Mouse (Mus musculus) ZHBTc4 (cell line): ENCODE data around the gene Ppp1r12c.

Source experiments
- DNase-seq: peaks from one replicate; pipeline ENCODE4 v3.0.0-alpha.2; 2011; ENCODE audit warnings: low read depth, low spot score

Ppp1r12c gene

GRCm38 (mm10) chr7:4492284-4493224, 8.9 kb downstream of the Ppp1r12c start:
- no peak for DNase-seq

DNA sequence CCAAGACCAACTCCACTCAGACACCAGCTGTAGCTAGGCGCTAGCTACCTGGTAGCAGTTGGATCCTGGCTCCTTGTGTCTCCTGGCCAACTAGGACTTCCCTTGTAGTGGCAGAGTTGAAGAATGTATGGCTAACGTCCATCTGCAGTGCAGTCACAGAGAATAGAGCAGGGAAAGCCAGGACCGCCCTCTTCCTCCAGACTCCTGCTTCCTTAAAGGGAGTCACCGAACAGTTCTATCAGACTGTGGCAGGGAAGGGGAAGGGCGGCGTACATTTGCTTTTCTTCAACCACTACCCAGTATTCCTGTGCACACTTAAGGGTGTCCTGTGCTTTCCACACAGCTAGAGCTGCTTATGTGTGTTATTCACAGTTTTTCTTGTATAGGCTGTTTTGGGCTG, 10.2 kb downstream of the Ppp1r12c start:
- DNase-seq = no peak

GRCm38 (mm10) chr7:4482281-4482680, 19.2 kb downstream of the Ppp1r12c start:
- no peak for DNase-seq

- DNase-seq = peak; percentile 83
Measured at GRCm38 (mm10) chr7:4479674-4480073, 21.8 kb downstream of the Ppp1r12c start.

DNA sequence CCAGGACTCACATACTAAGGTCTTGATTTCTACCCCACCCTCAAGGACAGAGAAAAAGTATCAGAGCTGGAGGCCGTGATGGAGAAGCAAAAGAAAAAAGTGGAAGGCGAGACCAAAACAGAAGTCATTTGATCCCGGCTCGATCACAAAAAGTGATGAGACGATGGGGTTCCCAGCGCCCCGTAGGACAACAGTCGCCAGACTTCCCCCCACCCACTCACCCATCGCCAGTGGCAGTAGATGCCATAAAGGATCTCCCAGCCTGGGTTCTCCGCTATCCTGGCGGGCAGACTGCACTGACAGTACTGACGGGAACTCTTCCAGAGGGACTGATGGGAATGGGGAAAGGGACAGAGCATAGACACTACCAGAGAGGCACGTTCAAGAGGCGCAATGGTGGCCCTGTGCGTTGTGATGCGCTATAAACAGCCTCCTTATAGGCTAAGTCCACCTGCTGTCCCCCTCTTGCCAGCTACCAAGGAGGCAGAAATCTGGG, 22.6 kb downstream of the Ppp1r12c start:
- no peak for DNase-seq

DNA sequence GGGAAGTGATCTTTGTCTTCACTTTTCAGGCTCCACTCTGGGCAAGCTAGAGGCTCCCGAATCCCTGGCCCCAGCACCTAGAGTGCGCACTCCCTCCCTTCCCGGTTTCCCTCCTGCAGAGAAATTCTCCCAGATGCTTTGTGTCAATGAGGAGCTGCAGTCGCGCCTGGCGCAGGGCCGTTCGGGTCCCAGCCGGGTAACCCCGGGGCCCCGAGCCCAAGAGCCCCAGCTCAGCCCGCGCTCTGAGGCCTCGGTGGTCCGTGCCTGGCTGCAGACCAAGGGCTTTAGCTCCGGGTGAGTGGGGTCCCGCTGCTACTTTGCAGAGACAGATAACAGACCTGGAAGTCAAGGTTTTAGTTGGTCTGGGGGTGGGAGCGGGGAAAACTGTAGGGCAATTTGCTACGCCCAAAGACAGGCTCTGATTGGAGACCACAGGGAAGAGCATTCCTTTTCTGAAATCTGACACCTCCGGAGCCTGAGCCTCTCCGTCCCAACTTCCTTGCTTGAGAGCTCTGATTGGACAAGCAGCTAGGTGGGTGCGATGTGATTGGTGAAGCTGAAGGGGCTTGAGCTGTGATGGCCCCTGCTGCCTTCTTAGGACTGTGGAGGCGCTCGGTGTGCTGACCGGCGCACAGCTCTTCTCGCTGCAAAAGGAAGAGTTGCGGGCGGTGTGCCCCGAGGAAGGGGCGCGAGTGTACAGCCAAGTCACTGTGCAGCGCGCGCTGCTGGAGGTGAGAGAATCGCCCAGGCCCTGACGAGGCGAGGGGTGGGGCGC, 23.3 kb downstream of the Ppp1r12c start:
- DNase-seq = peak; percentile 97

- DNase-seq = no peak
Measured at GRCm38 (mm10) chr7:4473940-4474339, 27.5 kb downstream of the Ppp1r12c start.

DNA sequence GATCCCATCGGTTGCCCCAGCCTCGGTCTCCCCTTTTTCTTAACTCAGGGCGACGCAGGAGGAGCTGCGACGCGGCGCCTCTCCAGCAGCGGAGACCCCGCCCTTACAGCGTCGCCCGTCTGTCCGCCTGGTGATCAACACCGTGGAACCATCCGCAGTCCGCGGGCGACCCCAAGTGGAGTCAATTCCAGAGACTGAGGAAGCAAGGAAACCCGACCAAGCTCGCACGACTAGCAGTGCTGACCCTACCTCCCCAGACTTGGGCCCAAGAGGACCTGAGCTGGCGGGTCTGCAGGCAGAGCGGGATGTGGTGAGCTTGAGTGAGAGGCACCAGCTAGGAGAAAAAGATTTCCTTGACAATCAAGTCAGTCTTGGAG, 30.3 kb downstream of the Ppp1r12c start:
- peak; percentile 88 for DNase-seq

DNA sequence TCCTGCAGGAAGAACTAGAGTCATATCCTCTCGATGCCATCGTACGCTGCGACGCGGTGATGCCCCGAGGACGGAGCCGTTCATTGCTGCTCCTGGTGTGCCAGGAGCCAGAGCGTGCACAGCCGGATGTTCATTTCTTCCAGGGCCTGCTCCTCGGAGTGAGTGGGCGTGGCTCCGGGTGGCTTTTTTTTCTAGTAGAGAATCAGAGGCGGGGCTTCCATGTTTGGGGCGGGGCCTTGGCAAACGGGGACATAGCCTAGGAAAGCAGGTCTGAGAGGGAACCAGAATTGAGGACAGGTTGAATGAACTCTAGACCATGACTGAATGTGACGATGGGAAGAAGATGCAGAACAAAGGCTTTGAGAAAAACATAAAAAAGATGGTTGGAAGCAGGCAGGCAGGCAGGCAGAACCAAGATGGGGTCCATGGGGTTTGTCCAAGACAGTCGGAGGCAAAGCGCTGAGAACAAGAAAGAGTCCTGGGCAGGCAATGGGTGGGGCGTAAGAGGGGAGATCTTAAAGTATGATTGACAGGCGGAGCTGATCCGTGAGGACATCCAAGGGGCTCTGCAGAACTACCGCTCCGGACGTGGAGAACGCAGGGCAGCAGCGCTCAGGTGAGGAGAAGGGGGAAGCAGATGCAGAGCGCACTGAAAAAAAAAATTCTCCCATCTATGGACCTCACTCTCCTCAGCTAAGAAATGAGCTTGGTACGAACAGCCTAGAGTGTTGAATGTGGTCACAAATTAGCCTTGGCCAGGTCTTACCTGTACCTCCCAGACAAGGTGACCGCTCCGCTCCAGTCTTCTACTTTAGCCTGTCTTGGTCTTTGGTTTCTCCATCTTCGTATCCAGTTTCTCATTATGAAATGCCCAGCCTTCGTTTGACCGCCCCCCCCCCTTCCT, 31.0 kb downstream of the Ppp1r12c start:
- DNase-seq = peak; percentile 90

- no peak for DNase-seq
Measured at GRCm38 (mm10) chr7:4467801-4468200, 33.7 kb downstream of the Ppp1r12c start.

DNA sequence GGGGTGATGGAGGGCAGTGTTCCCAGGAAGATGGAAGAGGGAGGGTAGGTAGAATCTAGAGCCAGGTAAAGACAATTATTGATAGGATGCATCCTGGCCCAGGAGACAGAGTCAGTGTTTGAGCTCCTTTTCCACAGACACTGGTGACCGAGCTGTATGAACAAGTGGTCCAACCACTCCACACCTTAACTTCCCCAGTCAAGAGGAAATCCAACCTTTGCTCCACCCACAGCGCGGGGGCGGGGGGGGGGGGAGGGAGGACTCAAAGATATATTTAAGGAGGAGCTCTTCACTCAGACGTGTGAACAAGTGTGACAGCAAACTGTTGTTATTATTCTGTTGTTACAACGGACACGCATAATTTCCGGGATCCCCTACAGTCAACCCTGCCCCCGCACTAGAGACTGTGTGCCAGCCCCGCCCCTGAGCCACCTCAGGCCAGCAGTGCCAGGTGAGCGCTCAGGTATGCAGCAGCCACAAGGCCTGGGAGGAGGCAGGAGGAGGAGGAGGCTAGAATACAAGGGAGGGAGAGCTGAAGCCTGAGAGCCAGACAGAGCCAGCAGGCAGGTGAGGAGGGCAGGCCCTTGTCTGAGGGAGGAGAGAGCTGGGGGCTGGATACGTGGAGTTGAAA, 37.2 kb downstream of the Ppp1r12c start:
- DNase-seq = no peak

DNA sequence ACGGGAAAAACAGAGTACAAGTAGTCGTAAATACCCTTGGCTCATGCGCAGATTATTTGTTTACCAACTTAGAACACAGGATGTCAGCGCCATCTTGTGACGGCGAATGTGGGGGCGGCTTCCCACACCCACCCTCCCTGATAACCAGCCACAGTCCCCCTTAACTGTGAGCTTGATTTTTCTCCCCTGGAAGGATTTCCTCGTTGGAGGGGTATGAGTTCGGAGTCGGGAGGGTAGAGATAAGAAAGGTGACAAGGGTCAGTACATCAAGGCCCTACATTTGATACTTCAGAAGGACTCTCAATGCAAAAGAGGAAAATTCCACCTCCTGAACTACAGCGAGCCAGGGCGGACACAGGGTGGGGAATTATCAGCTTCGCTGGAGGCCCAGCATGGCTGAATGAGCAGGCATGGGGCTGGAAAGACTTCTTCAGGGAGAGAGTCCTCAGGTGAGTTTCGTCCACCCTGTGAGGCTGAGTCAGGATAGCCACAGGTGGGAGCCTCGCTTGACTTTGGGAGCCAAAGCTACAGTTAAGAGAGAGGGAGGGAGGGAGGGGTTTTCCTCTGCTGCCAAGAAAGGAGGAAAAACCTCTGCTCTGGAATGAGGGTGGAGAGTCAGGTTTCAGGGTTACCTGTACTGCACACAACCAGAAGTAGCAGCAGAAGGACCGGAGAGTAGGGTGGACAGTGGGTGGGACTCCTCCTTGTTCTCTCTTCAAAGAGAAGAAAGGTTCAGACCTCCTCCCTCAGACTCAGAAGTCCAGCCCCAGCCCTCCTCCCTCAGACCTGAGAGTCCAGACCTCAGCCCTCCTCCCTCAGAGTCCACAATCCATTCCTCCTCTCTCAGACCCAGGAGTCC, 40.7 kb downstream of the Ppp1r12c start, which contains the start of gene Eps8l1:
Eps8l1 (plus strand) TSS at position 99 of the 859 bp plus-strand sequence.
- DNase-seq = no peak

DNA sequence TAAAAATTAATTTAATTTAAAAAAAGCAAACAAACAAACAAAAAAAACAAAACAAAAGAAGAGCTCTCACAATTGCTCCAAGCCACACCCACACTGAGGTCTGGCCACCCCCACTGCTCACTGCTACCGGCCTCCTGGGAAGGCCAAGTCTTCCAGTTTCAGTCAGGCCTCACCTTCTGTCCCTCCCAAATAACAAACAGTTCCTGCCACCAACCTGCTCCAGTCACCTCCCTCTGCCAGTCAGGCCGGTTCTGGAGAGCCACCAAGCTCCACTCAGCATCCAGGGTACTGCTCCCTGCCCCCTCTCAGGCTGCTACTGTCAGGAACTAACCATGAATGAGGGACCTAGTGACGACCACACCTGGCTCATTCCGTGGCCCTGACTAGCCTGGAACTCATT, 48.8 kb downstream of the Ppp1r12c start:
- peak; percentile 46 for DNase-seq

- DNase-seq = no peak
Measured at GRCm38 (mm10) chr7:4449211-4449610, 52.3 kb downstream of the Ppp1r12c start.

- DNase-seq = no peak
Measured at GRCm38 (mm10) chr7:4448439-4448838, 53.0 kb downstream of the Ppp1r12c start.

DNA sequence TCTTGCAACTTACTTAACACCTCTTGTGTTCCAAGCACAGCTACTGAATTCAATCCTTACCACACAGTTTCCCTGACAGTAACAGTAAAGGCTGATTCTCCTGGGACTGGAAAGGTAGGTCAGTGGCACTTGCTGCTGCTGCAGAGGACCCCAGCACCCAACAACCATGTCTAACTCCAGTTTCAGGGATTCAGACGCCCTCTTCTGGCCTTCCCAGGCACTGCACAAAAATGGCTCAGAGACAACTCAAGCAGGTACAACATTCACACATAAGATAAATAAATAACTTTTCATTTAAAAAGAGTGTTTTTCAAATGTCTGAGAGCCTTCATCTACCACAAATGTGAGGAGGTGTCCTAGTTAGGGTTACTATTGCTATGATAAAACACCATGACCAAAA, 54.3 kb downstream of the Ppp1r12c start:
- DNase-seq = peak; percentile 59

- DNase-seq = peak; percentile 96
Measured at GRCm38 (mm10) chr7:4445216-4445791, 56.2 kb downstream of the Ppp1r12c start, which contains the start of gene Rdh13. Gene Rdh13, minus strand, starts transcription at chr7:4445649.

- DNase-seq = no peak
Measured at GRCm38 (mm10) chr7:4440549-4440948, 60.9 kb downstream of the Ppp1r12c start.

- no peak for DNase-seq
Measured at GRCm38 (mm10) chr7:4437721-4438120, 63.8 kb downstream of the Ppp1r12c start.
